Mouse (Mus musculus) c-Kit-negative CD71-positive TER-119-positive erythroid progenitor cells, embryonic 14.5 days (primary cell): ENCODE results near the gene Serpina3g.

Experiments used
- DNase-seq: peaks from one replicate; pipeline ENCODE4 v3.0.0-alpha.2; 2013; ENCODE audit warnings: low read depth, low spot score

Gene Serpina3g

GRCm38 (mm10) chr12:104279056-104279435, 43.0 kb downstream of the Serpina3g start:
- DNase-seq, result no peak

GRCm38 (mm10) chr12:104283380-104283779, 47.3 kb downstream of the Serpina3g start:
- no peak for DNase-seq

- DNase-seq, result no peak
These were observed 52.3 kb downstream of the Serpina3g start for GRCm38 (mm10) chr12:104288336-104288735.

- no peak for DNase-seq
These were observed 53.8 kb downstream of the Serpina3g start for GRCm38 (mm10) chr12:104289872-104290271.
